Mouse (Mus musculus) gastrocnemius, adult 18-20 months (tissue): Measurements from ENCODE around the gene Mmp3. TPM values are rescaled to one million over a fixed set of nuclear protein-coding genes. Genes with fewer than 3 reads are reported as not detected.
"Not testable (repeated sequence)": the region's sequence is repeated elsewhere in the genome, so short reads cannot be mapped to it uniquely, and the experiment has no call there.

Experiments used
- DNase-seq: peaks from one replicate; pipeline ENCODE4 v3.0.0; 2021; ENCODE audit warnings: low spot score
- long read RNA-seq, 2 experiments: library from polyadenylated mRNA; stranded (forward); transcript quantifications; one replicate each; pipeline ENCODE4 v2.0.0; 2021
- total RNA-seq, 2 experiments: library from RNA; stranded (reverse); gene quantifications; 2 replicates each; pipeline ENCODE4 v1.2.3; 2021

The Mmp3 gene
- total RNA-seq = under 1 TPM; 0.32 to 0.33 TPM
- long read RNA-seq, experiment 1 = 0 reads
- long read RNA-seq, experiment 2 = 0 reads

- DNase-seq = no peak
Observed at GRCm38 (mm10) chr9:7445522-7445921, at the start of gene Mmp3. Gene Mmp3, plus strand, starts transcription at chr9:7445822.

- not testable (repeated sequence) for DNase-seq
Observed at GRCm38 (mm10) chr9:7396556-7396955, 49.1 kb upstream of the Mmp3 start.

DNA sequence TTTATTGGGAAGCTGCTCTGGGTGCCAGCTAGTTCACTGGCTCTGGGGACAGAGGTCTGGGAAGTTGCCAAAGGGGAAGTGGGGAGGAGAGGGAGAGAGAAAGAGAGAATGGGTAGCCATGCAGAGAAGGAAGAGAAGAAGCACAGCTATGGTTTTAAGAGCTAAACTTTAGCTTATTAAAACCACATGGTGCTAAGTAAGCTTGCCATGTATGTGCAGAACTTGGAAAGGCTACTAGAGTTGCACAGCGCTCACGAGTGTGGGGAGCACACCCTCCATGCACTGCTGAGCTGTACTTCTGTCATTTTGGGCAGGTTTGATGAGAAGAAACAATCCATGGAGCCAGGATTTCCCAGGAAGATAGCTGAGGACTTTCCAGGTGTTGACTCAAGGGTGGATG, 7.7 kb downstream of the Mmp3 start:
- DNase-seq = no peak

GRCm38 (mm10) chr9:7470262-7470661, 24.6 kb downstream of the Mmp3 start:
- DNase-seq = no peak

GRCm38 (mm10) chr9:7483684-7484394, 38.2 kb downstream of the Mmp3 start:
- DNase-seq = no peak

DNA sequence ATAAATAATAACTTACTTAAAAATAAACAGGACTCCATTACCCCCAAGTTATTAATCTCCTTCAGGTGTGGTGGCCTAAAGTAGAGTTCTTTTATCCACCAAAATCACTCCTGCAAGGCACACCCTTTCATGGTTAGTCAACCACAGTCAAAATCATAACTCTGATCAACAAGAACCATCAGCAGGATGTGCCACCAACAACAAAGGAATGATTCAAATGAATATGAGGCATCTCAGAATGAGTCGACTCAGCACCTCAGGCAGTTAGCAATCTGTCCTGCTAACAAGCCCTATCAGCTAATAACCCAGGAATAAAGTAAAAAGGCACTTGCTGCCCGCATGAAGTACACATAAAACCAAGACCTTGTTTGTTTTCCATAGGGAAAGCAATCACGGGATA, 55.5 kb downstream of the Mmp3 start:
- no peak for DNase-seq

DNA sequence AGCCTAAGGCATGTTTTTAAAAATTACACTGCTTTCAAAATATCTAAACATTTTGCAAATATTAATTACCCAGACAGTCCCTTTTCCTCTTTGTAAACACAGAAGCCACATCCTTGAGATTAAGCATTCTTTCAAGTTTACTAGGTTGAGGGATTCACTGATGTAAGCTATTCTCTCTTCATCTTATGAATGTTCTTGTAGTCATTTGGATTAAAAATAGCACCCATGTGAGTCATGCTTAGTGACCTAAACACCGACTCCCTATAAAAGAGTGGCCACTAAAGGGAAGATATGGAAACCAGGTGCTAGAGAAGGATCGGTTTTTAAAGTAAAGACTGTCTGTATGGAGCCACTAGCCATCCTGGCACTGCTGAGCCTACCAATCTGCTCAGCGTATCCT, 56.4 kb downstream of the Mmp3 start, which contains the start of gene Mmp10:
Gene Mmp10 (plus strand): TSS at position 302 of the 400 bp plus-strand sequence.
- DNase-seq = no peak

Other genes starting within 250 kb of the Mmp3 start
- not detected for gene Mmp13, start 173.3 kb upstream of the Mmp3 start, total RNA-seq
- not detected for gene Mmp12, start 101.4 kb upstream of the Mmp3 start, total RNA-seq
- gene Mmp1b, start 57.8 kb upstream of the Mmp3 start, total RNA-seq = not detected
- not detected for gene Mmp10, start 56.5 kb downstream of the Mmp3 start, total RNA-seq
- not detected for gene Mmp8, start 112.6 kb downstream of the Mmp3 start, total RNA-seq
- under 1 TPM in 1 of 2 experiments, not detected in 1; 0.23 TPM for gene Mmp27, start 125.6 kb downstream of the Mmp3 start, total RNA-seq
- not detected for gene Mmp20, start 182.4 kb downstream of the Mmp3 start, total RNA-seq
- gene Mmp7, start 246.3 kb downstream of the Mmp3 start, total RNA-seq = not detected